ENCODE assay signal across 1 mouse cellular context in the genomic region with DNA sequence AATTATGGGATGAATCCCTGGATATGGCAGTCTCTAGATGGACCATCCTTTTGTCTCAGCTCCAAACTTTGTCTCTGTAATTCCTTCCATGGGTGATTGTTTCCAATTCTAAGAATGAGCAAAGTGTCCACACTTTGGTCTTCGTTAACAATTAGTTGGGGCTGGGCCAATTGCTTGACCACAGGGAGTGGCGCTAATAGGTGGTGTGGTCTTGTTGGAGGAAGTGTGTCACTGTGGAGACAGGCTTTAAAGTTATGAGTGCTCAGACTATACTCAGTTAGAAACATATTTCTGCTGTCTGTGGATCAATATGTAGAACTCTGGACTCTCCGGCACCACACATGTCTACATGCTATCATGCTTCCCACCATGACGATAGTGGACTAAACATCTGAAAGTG. TPM values are rescaled to one million over a fixed set of nuclear protein-coding genes. Genes with fewer than 3 reads are reported as not detected.
"Had no signal": no experiment of that assay in that cellular context is flagged by ENCODE, and none has a peak within 500 bp of the region (broad histone marks: within the 10 kb centered on the region; RNA-seq: fewer than 3 reads in every experiment).

No protein-coding gene starts in this region.

RNA-seq across cellular contexts. Expression of a gene that starts 56.7 kb away (rescaled TPM):
- total RNA-seq: neutrophil, adult 5-6 weeks had no signal
